Mouse (Mus musculus) frontal cortex, postnatal 10 days (tissue): ENCODE measurements around the gene 1700034I23Rik.
"Not testable (repeated sequence)": the region's sequence is repeated elsewhere in the genome, so short reads cannot be mapped to it uniquely, and the experiment has no call there.

Experiments used
- DNase-seq, 2 experiments: peaks; one replicate each; pipeline ENCODE4 v3.0.0; 2022; ENCODE audit warnings: low spot score in 2 of 2, mixed read lengths in 1 of 2

The 1700034I23Rik gene

DNA sequence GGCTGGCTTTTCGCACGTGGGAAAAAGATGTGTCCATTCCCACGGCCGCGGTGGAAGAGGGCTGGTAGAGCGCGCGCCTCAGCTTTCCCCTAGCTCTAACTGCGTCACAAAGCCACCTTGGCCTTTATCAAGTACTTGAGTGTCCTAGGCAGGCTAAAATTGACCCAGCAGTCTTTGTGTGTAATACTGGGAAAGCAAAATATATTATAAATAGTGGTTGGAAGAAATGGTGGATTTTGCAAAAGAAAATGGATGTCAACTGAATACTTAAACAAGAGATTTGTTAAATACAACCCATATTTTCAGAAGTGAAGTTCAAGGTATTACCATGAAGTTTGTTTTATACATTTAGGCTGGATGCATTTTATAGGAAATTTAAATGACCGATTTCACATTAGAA lies at the start of gene 1700034I23Rik:
1700034I23Rik (minus strand) TSS at position 101 of the 400 bp plus-strand sequence.
- DNase-seq = not testable (repeated sequence)

DNA sequence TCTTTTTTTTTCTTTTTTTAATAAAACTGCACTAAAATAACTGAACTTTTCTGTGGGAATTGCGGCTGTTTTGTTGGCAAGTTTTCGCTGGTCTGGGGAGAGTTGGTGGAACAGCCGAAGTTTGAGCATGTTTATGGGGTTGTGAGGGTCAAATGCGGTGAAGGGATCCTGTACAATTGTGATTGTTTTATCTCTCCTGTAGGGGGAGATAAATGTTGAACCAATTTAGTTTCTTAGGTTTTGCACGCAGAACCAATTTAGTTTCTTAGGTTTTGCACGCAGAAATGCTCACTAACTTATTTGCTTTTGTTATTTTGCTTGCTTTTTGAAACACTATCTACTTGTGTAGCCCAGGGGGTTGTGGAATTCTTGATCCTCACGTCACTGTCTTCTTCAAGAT lies 49.0 kb upstream of the 1700034I23Rik start:
- DNase-seq = no peak

DNA sequence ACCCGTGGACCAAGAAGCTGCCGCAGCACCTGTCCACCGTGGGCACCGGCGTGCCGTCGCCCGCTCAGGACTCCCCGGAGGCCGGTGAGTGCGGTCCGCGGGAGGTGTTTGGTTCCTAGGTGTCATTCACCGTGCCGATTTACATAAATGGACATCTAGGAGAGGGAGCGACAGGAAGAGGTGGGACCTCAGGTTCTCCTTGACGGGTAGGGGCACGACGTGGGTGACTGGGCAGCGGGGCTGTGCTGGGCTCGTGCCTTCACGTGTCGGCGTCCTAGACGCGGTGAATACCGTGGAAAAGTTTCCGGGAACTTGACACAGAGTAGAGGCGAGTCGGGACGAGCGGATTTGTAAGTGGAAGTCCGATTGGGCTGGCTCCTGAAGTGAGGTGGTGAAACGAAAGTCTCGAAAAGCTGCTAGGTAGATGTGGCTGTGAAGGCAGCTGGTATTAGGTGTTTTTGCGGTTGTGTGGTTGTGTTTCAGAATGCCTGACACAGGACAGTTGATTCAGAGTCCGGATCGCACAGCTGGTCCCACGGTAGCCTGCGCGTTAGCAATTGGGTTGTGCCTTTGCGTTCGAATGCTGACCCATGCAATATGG lies 48.4 kb upstream of the 1700034I23Rik start:
- peak; percentile 16 to 30 for DNase-seq

DNA sequence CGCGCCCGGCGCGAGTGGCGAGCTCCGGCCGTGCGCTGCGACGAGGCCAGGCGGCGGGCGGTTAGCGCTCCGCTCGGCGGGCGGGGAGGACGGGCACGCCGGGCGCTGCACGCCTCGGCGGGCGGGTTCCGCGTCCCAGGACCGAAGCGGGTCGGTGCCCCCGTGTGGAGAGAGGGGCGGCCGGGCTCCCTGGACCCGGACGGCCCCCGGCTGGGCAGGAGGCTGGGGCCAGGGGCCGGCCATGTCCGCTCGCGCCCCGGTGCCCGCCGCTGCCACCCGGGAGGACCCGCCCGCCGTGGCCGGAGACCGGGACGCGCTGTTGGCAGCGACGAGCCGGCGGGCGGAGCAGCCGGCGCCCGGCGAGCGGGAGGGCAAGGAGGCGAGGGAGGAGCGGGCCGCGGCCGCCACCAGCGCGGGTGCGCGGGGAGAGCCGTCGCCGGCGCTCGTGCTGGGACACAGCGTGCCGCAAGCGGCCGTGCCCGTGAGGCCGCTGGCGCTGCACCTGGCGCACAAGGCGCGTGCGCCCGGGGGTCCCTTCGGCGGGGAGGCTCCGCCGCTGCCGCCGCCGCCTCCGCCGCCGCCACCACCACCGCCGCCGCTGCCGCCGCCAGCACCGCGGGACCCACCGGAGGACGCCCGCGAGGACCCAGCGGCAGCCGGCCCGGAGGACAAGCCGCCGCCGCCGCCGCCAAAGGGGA lies 47.7 kb upstream of the 1700034I23Rik start:
- peak in 1 of 2 experiments; percentile 39 for DNase-seq

DNA sequence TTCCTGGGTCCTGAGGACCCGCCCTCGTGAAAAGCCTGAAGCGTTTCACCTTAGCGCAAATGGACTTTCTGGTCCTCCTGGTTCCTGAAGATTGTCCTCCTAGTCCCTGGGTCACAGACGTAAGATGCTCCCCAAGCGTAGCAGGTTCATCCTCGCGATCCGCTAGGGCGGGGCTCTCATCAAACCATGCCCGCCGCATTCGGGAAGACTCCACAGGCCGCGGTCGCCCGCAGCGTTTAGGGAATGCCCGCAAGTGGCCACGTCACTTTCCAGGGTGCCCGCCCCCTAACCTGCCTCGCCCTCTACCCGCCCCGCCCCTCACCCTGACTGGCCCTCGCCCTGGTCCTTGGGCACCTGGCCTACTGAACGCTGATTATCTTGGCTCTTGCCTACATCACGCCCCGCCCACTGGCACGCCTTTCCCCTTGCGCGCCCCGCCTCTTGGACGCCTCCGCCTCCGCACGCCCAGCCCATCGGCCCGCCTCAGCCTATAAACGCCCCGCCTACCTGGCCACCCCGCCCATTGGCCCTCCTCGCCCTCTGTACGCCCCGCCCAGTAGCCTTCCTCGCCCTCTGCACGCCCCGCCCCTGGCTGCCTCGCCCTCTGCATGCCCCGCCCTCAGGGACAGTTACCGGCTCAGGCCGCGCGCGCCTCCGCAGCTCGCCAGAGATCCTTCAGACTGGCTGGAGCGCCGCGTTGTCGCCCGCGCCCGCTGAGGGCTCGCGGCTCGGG lies 47.0 kb upstream of the 1700034I23Rik start, which contains the start of gene Larp1b:
Larp1b (plus strand) TSS at position 659 of the 733 bp plus-strand sequence.
- DNase-seq = peak; percentile 94 to 98

DNA sequence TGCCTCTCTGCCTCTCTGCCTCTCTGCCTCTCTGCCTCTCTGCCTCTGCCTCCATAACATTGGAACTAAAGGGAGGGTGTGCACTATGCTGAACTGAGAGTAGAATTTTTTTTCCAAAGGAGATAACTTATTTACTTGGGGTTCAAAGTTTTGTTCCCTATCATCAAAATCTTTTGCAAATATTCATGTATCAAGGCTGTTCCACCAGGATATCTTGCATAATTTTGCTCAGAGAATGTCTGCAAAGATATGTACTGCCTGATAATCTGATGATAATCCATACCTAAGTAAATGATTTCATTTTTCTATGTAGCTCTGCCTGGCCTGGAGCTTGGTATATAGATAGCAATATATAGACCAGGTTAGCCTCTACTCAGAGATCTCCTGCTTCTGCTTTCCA lies 36.7 kb upstream of the 1700034I23Rik start:
- no peak for DNase-seq

DNA sequence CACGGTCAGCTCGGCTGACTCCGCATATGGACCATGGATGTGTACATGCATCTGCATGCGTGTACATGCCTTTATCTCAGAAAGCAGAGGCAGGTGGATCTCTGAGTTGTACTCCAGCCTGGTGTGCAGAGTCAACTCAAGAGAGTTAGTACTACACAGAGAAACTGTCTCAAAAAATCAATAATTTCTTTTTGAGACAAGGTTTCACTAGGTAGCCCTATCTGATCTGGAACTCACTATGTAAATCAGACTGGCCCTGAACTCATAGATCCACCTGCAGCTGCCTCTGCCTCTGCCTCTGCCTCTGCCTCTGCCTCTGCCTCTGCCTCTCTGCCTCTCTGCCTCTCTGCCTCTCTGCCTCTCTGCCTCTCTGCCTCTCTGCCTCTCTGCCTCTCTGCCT lies 36.2 kb upstream of the 1700034I23Rik start:
- DNase-seq = no peak

DNA sequence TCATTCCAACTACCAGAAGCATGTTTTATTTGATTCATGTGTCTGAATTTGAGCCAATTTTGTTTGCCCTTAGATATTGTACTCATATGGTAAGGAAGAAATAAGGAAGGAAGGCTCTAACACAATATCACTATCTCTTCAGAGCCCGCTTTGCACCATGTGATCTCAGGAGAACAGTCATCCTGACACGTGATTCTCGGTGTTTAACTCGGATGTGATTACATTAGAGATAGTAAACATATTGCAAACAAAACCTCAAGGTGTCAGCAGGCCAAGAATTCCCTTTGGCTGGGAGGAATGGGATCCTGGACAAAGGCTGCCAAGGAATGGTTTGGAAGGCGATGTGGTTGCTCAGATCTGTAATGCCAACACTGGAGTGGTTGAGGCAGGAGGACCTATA lies 35.8 kb upstream of the 1700034I23Rik start:
- no peak for DNase-seq

DNA sequence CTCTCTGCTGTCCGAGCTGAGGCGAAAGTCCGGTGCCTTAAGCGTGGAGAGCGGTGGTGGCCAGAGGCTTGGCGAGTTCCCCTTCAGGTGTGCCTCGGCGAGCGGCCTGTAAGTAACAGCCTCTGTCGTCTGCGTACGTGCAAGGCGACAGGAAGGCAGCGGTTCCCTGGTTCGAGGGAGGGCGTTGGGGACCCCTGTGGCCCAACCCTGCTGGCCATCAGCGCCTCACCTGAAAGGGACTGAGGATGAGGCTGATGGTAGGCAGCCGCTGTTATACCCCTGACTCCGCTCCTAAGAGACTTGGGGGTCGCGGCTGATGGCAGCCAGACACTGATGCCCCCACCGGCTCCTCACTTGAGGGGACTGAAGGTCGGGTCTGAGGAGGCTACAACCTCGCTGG lies 8.0 kb downstream of the 1700034I23Rik start:
- DNase-seq = peak; percentile 19 to 33

DNA sequence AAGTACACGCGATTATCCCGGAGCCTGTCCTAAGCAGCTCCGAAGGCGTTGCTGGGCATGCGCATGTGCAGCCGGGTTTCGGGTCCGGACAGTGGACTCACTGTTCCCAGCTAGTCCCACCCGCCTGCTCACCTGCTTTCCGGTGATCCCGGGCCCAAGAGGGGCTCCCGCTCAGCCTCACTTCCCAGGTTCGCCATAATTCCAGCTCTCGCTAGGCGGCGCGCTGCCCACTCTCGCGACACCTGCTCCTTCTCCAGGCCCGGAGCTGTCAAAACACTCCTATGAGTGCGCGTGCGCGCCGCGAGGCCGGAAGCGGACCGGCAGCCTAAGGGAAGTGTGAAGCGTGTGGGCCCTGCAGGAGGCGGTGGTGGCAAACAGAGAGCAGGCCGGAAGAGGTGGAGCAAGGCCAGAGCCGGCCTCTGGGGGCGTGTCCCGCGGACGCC lies 8.5 kb downstream of the 1700034I23Rik start:
- peak; percentile 98 to 99 for DNase-seq

DNA sequence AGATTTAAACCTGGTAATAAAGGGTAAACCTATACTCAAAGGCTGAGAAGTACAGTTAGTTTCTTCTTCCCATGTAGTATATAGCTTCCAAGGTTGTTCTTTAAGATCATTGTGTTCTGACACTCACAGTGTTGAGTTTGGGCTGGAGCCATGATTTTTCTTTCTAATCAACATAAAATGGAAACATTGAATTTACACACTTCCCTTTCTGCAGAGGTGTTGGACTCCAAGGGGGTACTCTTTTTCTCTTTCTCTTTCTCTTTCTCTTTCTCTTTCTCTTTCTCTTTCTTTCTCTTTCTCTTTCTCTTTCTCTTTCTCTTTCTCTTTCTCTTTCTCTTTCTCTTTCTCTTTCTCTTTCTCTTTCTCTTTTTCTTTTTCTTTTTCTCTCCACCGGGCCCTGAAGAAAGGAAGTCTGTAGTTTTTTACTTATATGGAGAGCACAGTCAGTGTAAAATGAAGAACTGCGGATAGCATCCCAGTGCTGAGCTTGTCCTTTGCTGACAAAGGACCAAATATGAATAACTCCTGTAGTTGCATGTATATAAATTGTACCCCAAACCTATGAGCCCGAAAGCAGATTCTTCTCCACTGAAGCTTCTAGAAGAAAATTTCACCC lies 49.1 kb downstream of the 1700034I23Rik start:
- not testable (repeated sequence) for DNase-seq
